Mouse (Mus musculus) inflammation-experienced regulatory T-cells, adult 16 weeks (primary cell): ENCODE measurements around the gene Fam169a. TPM values are rescaled to one million over a fixed set of nuclear protein-coding genes. Genes with fewer than 3 reads are reported as not detected.

Experiments
- polyA plus RNA-seq: library from polyadenylated mRNA; unstranded; fragments of 100-300 nt; shearing (Covaris generic); gene quantifications from one replicate; pipeline ENCODE4 v1.2.1, GENCODE M21; 2017

The Fam169a gene
- 0.21 TPM for polyA plus RNA-seq

DNA sequence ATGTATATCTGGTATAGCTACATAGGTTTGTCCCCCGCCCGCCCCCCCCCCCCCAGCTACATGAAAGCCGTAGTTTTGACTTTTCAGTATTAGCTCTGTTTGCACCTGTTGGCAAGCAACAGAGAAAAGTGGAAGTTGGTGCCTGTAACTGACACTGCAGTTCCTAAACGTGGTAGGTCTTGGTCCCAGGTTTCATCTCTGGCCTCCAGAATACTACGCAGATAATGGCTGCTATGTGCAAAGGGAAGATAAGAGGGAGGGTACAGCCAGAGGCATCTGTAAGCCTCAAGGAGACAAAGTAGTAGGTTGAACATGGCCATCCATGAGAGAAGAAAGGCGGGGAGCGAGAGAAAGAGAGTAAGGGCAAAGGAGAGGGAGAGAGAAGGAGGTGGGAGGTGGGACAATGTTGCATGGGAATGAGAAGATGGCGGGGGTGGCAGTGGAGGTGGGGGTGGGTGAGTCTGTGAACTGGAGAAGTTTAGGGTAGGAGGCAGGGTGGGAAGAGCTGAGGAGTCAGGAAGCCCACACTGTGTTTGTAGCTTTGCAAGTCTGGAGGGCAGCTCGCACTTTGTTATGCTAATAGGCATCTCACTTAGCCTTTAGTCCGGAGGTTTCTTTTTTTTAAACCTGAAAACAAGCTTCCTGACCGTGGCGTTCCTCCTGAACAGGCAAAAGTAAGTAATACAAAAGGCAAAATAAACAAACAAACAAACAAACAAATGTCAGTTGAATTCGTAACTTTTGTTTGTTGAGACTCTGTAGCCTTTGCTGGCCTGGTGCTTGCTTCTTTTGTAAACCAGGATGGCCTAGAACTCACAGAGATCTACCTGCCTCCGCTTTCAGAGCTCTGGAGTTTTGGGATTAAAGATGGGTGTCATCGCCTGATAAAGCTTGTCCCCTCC, at the start of gene Fam169a:
Gene Fam169a (plus strand): TSS at position 638 of the 902 bp plus-strand sequence.

GRCm38 (mm10) chr13:97034262-97034661, 32.8 kb upstream of the Fam169a start, which contains the start of gene 1700029F12Rik:
1700029F12Rik (minus strand) TSS chr13:97034362.

DNA sequence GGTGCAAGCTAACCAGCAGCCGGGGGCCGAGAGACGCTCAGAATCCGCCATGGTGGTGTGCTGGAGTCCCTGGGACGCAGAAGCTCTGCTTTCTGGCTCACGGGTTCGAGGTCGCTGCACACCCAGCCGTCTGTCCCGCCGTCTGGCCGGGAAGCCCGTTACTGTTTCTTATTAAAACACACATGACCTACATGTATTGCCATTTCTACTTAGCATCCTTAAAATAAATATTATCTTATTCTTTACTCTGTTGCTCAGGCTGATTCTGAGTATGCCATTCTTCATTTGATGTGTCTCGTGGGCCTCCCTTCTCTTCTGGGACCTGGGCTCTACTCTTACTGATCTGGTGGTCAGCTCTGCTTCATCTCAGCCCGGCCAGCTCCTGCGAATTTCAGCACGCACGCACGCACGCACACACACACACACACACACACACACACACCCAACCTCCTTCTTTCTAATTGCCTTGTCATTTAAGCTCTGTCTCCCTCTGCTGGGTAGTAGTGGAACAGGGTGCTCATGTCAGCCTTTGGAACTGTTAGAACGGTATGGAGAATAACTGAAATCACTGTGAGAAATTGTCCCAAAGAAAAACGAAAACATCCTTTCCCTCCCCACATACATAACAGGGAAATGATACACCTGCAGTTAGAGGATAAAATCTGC, 32.2 kb downstream of the Fam169a start, which contains the start of gene Gm6169:
Gene Gm6169 (minus strand): TSS at position 51 of the 666 bp plus-strand sequence.

GRCm38 (mm10) chr13:97137466-97138400, 70.6 kb downstream of the Fam169a start, which contains the start of the genes Gfm2 and Nsa2:
Gfm2 (plus strand) TSS chr13:97137937.
Nsa2 (minus strand) TSS chr13:97137937.

Other genes with a start within 250 kb of the Fam169a start
- not detected for gene Gcnt4, start 142.6 kb upstream of the Fam169a start, polyA plus RNA-seq
- gene 1700029F12Rik, start 32.9 kb upstream of the Fam169a start, polyA plus RNA-seq: not detected
- gene Gm6169, start 32.0 kb downstream of the Fam169a start, polyA plus RNA-seq: 3.5 TPM
- 55.0 TPM for gene Gfm2, start 70.7 kb downstream of the Fam169a start, polyA plus RNA-seq
- 79.3 TPM for gene Nsa2, start 70.7 kb downstream of the Fam169a start, polyA plus RNA-seq
- gene Hexb, start 131.1 kb downstream of the Fam169a start, polyA plus RNA-seq: 95.7 TPM
- gene Enc1, start 173.8 kb downstream of the Fam169a start, polyA plus RNA-seq: 0.46 TPM